Mouse (Mus musculus) midbrain, embryonic 11.5 days (tissue): ENCODE data around the gene Pirb. TPM values are rescaled to one million over a fixed set of nuclear protein-coding genes. Genes with fewer than 3 reads are reported as not detected.

Experiments used
- polyA plus RNA-seq: library from polyadenylated mRNA; unstranded; fragments of >200 nt; fragmentation: Nextera tagmentation; extraction: Ambion mirVana; gene quantifications from 2 replicates; pipeline ENCODE4 v1.2.1, GENCODE M21; 2014

Gene Pirb
- polyA plus RNA-seq, 1 experiment from 2014 or later, result 0.14 TPM

Other genes starting within 250 kb of the Pirb start
- not detected in 2 replicates for gene Tarm1, start 217.8 kb downstream of the Pirb start, polyA plus RNA-seq
- 0.08 and 0.25 TPM in 2 replicates for gene Oscar, start 104.2 kb downstream of the Pirb start, polyA plus RNA-seq
- gene Ndufa3, start 103.0 kb downstream of the Pirb start, polyA plus RNA-seq, result 299 and 373 TPM in 2 replicates
- gene Tfpt, start 90.5 kb downstream of the Pirb start, polyA plus RNA-seq, result 29.9 and 31.0 TPM in 2 replicates
- gene Prpf31, start 90.4 kb downstream of the Pirb start, polyA plus RNA-seq, result 140 and 148 TPM in 2 replicates
- gene Cnot3, start 75.1 kb downstream of the Pirb start, polyA plus RNA-seq, result 53.6 and 63.0 TPM in 2 replicates
- 16.4 and 16.9 TPM in 2 replicates for gene Leng1, start 54.6 kb downstream of the Pirb start, polyA plus RNA-seq
- gene Tmc4, start 42.8 kb downstream of the Pirb start, polyA plus RNA-seq, result 2.4 and 2.5 TPM in 2 replicates
- gene Tsen34, start 27.5 kb downstream of the Pirb start, polyA plus RNA-seq, result 199 and 222 TPM in 2 replicates
- gene Mboat7, start 26.9 kb downstream of the Pirb start, polyA plus RNA-seq, result 21.7 and 23.8 TPM in 2 replicates
- 1,245 and 1,271 TPM in 2 replicates for gene Rps9, start 16.4 kb downstream of the Pirb start, polyA plus RNA-seq
- not detected in 2 replicates for gene Gm15448, start 105.3 kb upstream of the Pirb start, polyA plus RNA-seq
- gene Pira2, start 124.7 kb upstream of the Pirb start, polyA plus RNA-seq, result not detected in 2 replicates
- gene Gm14548, start 177.7 kb upstream of the Pirb start, polyA plus RNA-seq, result not detected in 2 replicates
- gene Lilra6, start 195.1 kb upstream of the Pirb start, polyA plus RNA-seq, result not detected in 2 replicates